Mouse (Mus musculus) kidney, adult 11 months (tissue): ENCODE measurements at regions not wholly inside any gene's neighbourhood (a gene's known extent, or its start where the extent isn't known, plus 50 kb on each side); places are given as distances from the start of the nearest gene placed in this dataset.

Experiments used
- DNase-seq: peaks from one replicate; pipeline ENCODE4 v3.0.0; 2022

DNA sequence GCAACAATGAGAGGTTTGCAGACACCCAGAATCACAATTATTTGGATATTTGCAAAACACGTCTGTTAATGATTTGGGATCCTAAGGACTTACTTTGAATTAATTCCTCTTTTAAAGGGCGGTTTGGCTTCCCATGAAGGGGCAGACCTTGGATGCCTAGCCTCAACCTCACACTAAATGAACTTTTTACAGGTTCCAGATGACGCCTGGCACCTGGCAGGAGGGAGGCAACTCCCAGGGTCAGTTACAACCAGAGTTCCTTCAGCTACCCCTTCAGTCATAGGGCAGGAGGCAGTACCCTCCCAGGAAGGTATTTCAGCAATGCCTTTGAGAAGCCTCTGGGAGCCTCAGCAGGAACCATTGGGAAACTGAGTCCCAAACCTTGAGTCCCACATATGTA, 57.9 kb upstream of the Stx18 start:
- DNase-seq = no peak

DNA sequence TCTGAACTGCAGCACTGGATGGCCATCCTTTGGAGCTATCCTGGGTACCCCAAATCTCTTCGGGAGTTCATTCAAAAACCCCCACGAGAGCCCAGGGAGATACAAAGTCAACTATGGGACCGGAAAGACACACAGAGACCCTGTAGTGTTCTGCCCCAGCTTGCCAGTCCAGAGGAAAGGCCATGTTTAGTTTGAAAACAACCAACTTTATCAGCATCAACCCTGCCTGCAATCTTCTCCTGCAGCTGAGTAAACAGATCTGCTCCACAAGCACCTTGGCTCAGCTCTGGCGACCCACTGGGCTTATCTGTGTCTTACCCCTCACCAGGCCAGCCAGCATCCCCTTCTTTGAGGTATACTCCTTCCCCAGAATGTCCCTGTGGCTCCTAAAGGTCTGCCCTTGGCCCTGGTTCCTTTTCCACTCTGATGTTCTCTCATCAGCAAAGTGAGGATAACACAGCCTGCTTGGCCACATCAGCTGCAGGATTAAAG, 61.6 kb upstream of the Stx18 start:
- DNase-seq = no peak

DNA sequence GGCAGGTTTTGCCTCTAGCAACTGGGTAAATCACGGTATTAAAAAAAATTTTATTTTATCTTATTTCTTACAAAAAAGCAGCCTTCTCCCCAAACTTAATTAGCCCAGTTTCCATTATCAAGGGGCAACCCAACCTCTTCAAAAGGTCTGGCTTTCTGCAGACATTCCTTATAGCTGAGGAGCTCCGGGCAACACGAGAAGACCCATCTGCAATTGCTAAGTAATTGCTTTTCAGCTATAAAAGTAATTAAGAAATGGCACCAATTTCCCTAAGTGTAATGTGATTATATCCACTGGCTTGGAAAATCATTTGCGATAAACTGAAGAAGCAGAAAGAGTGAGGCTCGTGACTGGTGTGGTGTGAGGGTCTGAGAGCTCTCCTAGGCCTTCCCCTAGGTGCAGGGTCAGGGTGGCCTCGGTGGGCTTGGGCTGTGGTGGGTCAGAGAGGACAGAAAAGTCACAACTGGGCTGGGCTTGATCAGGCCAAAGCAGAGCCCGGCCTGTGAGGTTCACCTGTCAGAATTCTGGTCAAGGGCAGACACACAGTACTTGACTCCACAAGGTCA, 65.5 kb upstream of the Stx18 start:
- DNase-seq = no peak

DNA sequence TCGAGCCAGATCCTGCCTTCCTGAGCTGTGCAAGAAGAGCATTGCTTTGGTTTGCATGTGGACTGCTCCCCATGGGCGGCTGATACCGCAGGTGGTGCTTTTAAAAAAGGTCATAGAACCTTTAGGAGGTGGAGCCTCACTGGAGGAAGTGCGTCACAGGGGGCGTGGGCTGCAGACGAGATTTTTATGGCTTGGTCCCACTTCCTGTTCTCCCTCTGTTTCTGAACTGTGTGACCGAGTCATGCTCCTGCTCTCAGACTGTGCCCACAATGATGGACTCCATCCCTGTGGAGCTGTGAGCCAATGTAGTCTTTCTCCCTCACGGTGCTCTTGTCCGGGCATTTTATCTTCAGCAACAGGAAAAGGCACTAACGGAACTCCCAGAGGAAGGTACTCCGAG, 66.8 kb upstream of the Stx18 start:
- no peak for DNase-seq

DNA sequence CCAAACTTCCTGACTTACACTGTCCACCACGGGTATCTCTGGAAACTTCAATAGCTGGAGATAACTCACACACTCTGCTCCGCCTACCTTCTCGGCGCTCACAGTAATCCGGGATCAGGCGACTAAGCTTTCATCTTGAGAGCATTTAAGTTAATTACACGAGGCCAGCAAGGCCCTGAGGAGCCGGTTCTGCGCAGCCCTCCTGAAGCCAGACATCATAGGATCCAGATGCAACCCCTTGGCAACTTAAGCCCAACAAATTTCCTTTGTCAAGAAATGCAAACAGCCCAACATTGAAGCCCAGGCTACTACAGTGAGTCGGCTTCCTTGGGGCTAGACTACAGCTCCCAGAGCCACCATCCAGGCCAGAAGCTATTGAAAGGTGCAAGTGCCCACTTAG, 69.9 kb upstream of the Stx18 start:
- no peak for DNase-seq

DNA sequence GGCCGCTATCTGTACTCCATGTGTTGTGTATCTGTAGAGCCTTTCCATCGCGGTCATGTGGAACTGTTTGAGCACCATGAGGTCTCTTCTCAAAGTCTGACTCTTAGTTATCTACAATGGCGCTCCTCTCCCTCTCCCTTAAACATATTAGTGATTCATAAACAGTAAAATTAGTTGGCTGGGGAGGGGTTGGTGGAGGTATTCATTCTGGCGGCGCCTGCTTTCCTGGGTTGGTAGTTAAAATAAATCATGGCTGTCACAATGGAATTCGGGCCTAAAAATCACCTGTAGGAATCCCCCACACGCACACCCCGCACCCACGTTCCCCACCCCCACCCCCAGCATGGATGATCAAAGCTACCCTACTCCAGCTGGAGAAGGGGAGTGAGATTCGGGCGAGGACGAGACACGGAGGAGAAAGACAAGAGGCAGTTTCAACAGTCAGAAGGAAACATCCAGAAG, 70.6 kb upstream of the Stx18 start:
- DNase-seq = no peak

DNA sequence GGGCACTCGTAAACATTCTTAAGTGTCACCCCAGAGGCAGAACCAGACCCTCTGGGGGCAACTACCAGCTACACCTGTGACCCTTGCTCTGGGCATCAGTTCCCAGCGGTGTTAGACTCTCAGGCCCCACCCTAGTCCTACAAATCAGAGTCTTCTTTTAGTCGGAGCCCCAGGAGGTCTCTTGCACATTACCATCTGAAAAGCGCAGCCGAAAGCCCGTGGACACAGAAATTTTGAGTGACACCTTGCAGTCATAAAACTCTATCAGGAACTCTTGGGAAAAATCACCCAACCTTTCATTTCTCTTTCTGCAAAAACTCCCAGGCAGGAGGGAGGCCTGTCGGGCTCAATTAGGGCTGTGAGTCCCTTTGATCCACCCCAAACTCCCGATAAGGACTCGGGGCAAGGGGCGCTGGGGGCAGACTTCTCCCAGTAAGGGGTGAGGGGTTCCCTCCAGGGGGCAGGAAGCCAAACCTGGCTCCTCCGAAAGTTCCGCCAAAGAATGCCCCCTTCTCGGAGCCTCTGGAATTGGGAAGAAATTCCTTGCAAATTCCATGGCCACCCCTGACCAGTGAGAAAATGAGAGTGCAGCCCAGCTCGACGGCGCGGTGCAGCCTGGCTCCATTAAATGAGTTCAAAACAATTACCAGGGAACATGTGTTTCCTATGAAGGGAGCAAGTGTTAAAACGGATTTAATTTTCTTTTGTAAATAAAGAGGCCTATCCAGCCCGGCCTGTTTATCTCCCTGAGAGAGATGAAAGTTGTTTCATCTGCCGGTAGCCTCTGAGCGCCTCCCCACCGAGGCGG, 71.2 kb upstream of the Stx18 start:
- no peak for DNase-seq

DNA sequence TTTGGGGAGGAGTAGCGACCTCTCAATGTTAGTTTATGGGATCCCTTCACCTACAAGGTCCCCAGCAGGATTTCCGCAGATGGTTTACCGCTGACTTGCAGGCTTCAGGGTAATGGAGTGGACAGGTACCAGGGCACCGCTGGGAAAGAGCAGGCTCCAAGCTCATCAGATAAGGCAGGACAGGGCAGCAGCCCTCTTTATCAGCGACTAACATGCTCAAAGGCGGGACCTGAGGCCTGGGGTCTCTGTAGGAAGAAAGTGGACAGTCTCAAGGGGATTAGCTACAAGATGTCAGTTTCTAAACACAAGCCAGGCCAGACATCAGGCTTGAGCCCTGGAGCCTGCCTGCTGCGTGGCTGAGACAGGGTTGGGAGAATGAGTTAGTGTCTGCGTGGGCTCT, 74.9 kb upstream of the Stx18 start:
- no peak for DNase-seq

DNA sequence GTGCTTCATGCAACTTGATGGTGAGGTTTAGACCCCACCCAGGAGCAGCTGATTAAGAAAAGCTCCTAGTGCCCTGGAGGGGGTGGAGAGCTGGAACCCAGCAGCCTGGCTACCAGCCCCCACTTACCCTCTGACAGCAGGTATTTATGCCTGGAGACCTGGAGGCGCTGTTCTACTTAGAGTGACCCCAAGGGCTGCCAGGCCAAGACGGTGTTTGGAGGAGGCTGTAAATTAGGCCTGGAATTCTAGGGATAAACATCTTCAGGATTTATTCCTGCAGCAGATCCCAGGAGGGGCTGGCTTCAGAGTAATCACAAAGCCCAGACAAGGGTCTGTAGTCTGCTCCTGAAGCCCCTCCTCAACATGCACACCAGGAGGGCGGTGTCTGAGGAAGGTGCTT, 76.0 kb upstream of the Stx18 start:
- DNase-seq = no peak

DNA sequence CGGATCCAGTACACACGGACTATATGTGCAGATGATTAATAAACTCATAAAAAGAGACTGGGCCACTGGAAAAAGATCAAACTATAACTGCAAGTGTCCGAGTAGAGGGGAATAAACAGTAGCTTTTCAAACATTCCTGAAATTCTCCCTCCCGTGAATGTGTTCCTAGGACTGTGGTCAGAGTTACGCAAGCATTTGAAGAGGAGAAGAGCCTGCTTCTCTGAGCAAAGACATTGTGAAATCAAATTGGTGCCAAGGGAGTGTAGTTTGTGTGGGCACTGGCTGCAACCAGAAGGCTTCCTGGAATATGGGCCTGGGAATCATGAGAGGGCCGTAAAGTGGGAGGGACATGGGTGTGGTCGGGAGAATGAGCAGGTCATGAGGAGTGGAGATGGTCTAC, 78.3 kb upstream of the Stx18 start:
- peak; percentile 8 for DNase-seq

DNA sequence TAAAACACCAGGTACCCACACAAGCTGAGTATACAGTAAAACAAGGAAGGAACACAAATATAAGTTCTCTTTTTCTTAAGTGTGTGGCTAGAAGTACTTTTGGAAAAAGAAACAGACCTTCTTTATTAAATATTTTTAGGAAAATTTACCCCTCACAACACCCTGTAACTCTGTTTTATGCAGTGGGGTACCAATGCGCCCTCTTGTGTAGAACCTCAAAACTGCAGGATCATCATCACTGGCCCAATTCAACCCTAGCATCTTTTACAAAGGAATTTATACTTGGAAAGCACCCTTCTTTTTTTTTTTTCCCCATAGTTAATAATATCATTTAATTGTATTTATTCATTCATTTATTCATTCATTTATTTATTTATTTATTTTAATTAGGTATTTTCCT, 86.4 kb upstream of the Stx18 start:
- DNase-seq = no peak

DNA sequence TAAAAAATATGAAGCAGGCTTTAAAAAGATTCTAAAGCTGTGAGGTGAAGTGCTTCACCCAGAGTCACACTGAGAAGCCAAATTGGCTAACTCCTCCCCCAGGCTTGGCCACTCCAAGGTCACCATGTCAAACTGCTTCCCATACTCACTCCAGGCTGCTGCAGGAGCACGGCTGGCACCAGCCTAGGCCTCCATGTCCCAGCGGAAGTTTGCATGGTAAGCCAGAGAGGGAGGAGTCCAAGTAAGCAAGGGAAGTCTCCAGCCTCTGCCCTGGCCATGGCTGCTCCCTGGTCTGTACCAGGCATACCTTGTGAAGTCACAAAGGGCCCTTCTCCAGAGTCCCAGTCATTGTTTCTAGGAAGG, 105.8 kb upstream of the Stx18 start:
- no peak for DNase-seq

DNA sequence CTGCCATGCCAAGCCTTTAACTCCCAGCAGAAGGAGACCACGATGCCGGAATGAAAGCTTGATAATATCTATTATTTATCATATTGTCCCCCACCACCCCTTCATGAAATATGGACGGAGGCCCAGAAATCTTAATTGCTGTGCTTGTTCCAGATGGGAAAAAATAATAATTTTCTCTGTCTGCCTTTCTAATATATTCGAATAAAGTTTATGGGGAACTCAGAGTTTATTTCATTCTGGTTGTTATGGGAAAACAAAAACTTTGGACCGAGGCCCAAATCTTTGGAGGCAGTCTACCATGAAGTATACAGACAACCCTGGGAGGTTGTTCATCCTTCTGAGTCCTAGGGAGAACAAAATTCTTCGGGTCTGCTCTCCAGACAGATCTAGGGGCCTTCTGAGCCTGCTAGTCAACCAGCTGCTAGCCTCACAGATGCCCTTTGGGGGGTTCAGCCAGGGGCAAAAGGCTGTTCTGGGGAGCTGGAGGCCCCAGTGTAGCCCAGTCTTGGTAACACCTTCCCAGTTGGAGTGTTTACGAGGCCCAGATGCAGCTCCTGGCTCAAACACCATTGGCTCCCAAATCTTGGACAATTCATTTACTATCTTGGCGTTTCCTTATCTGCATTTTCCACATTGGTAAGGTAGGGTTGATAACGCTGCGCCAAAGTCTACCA, 106.3 kb upstream of the Stx18 start:
- DNase-seq = no peak

DNA sequence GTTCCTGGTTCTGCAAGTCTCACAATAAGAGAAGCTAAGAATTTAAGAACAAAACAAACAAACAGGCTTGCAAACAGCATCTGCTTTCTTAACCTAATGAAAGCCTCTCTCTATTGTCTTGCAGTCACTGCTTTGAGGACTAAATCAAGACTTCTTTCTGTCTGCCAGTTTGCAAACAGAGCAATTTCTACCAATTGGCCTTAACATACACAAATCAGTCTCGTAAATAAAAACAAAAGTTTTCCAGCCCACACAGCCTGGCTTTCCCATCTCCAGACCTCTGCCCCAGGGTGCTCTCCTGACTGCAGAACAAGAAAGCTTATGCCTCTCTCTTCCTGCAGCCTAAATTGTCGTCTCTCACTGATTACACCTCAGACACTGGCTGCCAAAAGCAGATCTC, 96.1 kb upstream of the Msx1 start:
- DNase-seq = no peak

DNA sequence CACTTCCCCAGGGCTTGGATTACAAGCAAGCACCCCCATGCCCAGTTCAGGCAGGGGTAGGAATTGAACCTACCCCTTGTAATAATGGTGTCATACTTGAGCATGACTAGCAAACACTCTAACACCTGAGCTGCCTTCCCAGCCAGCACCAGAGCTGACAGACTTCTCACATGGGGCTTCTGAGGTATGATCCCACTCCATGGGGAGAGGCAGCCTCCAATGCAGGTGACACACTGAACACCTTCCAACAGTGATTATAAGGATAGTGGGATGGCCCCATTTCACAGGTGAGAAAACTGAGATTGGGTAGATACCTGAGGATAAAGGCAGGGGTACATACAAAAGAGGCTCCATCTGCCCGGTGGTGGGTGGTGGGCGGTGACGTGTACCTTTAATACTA, 94.7 kb upstream of the Msx1 start:
- DNase-seq = no peak

DNA sequence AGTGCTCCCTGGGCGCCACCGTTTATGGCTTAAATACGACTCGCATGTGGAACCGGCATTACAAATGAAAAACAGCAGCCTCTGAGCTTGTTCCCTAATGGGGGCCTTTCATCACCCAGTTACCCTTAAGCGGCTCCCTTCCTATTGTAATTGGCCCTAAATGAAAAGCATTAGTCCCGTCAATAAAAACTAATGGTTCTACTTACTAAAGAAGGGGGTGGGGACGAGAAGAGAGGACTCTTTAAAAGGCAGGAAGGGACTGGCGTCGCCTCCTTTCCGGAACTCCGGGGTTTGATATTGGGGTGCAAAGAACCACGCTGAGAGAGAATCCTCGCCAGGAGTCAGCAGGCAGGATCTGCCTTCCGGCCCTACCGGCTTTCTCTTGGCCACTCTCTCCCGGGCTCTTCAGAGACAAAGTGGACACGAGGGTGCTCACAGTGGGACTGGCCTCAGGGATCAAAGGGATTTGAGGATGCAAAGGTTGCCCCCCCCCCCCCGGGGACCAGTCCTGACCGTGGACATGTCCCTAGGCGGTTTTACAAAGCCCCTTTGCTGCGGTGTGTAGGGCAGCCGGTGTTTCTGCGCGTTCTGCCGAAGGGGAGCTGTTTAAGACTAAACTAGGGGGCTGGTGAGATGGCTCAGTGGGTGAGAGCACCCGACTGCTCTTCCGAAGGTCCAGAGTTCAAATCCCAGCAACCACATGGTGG, 93.8 kb upstream of the Msx1 start:
- no peak for DNase-seq

DNA sequence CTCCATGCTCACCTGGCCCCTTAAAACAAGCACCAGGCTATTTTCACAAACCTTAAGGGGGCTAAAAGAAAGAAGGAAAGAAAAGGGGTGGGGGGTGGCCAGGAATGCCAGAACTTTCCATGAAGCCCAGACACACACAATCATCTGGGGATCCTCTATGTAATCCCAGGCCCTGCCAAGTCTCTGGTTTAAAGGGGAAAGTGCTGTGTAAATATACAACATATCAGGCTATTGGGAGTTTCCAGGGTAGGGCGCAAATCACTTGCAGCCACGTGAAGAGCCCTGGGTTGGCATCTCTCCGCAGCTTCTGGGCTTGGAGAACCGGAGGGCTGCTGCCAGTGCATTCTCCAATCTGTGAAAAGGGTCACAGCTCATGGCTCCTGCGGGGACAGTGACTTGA, 92.8 kb upstream of the Msx1 start:
- DNase-seq = no peak

DNA sequence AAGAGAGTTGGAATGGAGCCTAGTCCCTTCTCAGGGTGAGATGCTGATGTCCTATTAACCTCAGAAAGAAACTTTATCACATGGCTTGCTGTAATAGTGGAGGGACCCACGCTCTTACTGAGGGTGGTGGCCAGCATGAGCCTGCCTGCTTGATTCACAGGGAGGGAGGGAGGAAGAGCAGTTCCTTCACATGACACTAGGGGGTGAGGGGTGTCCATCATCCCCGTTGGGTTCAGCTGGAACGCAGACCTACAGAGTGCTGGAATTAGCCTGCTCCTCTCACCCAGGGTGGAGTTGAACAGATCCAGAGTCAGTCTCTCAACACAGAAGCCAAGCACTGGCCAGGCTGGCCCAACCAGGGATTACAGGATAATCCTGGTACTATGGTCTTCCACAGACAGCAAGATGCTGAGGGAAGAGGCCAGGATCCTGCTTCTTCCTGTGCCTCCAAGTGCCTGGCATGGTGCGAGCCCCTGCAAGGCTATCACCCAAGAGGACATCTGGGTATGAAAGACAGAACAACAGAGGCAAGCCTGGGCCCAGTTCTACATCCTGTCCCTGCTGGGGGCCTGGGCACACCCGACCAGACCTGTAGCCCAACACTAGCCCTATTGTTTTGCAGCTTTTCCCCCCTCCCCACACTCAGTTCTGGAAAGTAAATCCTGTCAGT, 80.4 kb upstream of the Msx1 start:
- no peak for DNase-seq

DNA sequence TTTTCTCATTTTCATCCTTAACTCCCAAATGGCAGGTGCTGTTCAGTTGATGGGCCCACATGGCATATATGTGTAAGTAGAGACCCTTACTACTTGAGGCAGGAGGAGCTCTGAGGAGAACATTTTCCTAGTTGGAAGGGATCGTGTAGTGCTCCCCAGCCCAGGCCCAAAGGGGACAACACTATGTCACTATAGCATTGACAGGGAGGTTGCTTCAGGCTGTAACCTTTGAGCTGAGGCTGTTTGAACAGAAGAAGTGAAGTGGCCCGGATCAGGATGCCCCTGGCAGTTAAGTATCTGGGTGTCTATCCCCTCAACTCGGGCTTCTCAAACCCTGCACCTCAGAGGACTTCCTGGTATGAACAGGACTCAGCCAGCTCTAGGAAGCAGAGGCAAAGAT, 79.5 kb upstream of the Msx1 start:
- no peak for DNase-seq

DNA sequence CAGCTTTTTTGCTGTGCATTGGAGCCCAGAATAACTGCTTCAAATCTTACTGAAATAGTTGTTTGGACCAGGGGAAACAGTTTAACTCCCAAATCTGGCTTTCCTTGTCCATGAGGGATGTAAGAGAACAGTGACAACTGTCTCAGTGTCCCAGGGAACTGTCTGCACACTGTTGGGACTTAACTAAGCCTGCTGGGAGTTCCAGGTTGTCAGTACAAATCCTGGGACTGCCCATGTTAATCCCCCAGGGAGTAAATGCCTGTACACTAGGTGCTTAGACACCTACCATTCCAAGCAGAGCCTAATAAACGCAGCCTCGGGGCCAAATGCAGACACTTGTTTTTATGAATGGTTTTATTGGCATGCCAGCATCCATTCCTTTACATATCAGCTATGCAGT, 78.4 kb upstream of the Msx1 start:
- no peak for DNase-seq

DNA sequence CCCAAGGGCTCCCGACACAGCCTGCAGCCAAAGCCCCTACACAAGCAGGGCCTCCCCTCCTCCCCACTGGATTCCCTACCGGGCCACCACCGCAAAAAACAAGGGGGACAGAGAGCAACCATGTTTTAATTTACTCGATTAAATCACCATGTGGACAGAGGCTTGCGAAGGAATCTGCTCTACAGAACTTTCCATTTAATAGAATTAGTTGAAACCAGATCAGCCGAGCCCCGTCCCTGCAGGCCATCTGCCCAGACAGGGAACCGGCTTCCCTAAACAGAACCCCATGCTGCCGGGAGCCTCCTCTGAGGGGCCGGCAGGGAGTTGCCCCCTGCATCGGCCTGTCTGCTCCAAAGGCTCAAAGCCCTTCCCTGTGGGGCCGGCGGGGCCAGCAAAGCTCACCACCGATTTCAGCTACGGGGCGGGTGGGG, 77.5 kb upstream of the Msx1 start:
- DNase-seq = no peak

DNA sequence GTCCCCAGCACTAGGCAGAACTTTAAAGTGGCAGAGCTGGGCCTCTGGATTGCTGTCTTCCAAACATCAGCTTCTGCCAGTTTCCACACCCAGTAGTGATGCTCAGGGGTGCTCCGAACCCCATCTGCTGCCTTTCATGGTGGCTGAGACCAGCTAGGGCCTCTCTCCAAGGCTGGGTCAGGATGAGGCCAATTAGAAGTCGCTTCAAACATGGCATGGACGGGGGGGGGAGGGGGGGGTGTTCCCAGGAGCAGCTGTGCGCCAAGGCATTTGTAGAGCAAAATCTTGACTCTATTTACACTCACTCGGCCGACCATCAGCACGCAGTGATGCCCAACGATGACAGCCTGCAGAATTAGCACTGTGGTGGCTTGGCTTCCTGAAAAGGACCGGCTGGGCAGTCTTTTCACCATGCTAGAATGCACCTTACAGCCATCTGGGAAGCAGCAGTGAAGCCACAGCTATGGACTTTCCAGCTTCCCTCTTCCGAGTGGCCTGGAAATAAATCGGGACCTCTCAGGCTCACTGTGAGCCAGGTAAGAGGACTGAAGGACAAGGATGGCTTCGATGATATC, 73.7 kb upstream of the Msx1 start:
- no peak for DNase-seq

DNA sequence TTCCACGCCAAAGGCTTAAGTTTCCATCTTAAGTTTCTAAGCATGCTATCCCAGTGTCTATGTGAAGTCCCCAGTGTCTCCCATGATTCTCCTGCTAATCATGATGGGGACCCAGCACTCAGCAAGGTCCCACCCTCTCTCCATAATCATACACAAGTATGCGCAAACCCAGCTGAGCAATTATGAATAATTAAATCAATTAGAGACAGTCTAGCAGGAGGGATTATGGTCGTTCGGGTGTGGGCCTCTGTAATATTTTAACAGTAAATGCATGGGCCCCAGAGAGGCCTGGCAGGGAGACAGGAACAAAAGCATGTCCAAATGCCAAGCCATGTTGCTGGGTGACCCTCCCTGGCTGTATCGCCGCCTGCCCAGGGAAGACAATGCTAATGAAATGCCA, 73.1 kb upstream of the Msx1 start:
- DNase-seq = no peak
